Mouse (Mus musculus): ENCODE results near the gene Rusc1. TPM values are rescaled to one million over a fixed set of nuclear protein-coding genes. Genes with fewer than 3 reads are reported as not detected.

Gene Rusc1
- polyA plus RNA-seq, 1 experiment = 42.5 TPM

DNA sequence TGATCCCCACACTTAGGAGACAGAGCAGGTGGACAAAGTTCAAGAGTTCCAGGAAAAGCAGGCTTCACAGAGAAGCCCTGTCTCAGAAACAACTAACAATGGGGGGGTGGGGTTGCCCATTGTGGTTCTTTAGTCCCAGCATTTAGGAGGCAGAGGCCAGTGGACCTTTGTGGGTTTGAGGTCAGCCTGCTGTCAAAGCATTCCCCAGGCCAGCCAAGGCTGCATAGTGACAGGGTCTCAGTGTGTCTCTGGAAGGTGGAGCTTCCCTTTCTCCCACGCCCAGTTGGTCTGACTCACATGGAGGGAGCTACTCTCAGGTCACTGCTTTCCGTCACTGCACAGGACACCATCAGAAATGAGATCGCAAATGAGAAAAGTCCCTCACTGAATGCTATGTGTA lies 31.4 kb downstream of the Rusc1 start:
- DNase-seq (ENCODE audit: low read depth in 1 of 2, low spot score in 2 of 2) = no peak
- WGBS = 96% methylated on average over 3 of the region's 3 CpGs
- Histone ChIP-seq H3K4me1 (ENCODE audit: control insufficient read depth, insufficient read depth, insufficient read length) (no peaks in the 10 kb centered on the region), H3K36me3 (ENCODE audit: control insufficient read depth, insufficient read depth, low read length) (peaks cover 43% of the 10 kb centered on the region), H3K4me3 (ENCODE audit: extremely low read depth, insufficient read depth, insufficient read length) (no peak overlapping the region), H3K27me3 (ENCODE audit: control insufficient read depth, insufficient read depth, low read length) (no peaks in the 10 kb centered on the region), H3K27ac (ENCODE audit: insufficient read depth, low read length) (no peak overlapping the region)
- TF ChIP-seq POLR2A (IDR thresholded peaks at IDR 0.05; ENCODE audit: low read depth, low read length) (no peak), CTCF (IDR thresholded peaks at IDR 0.05; ENCODE audit: extremely low read depth, insufficient read depth, insufficient read length, insufficient replicate concordance) (no peak)

DNA sequence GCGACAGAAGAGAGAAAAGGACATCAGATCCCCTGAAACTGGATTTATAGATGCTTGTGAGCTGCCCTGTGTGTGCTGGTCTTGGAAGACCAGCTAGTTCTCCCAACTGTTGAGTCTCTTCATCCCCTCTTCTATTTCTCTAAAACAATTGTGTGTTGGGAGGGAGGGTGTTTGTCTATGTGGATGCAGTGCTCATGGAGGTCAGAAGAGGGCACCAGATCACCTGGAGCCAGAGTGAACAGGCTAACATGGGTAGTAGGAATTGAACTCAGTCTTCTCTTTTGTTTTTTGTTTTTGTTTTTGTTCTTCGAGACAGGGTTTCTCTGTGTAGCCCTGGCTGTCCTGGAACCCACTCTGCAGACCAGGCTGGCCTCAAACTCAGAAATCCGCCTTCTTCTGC lies 34.3 kb downstream of the Rusc1 start:
- Histone ChIP-seq H3K4me3 (ENCODE audit: extremely low read depth, insufficient read depth, insufficient read length) (no peak overlapping the region), H3K36me3 (ENCODE audit: control insufficient read depth, insufficient read depth, low read length) (peaks cover 45% of the 10 kb centered on the region), H3K27me3 (ENCODE audit: control insufficient read depth, insufficient read depth, low read length) (no peaks in the 10 kb centered on the region), H3K4me1 (ENCODE audit: control insufficient read depth, insufficient read depth, insufficient read length) (no peaks in the 10 kb centered on the region), H3K27ac (ENCODE audit: insufficient read depth, low read length) (no peak overlapping the region)
- peak in 1 of 2 experiments; percentile 12 for DNase-seq (ENCODE audit: low read depth in 1 of 2, low spot score in 2 of 2)
- no peak for TF ChIP-seq POLR2A (IDR thresholded peaks at IDR 0.05; ENCODE audit: low read depth, low read length)
- peak; percentile 38; the same call in 1 of the 2 replicates for TF ChIP-seq CTCF (IDR thresholded peaks at IDR 0.05; ENCODE audit: extremely low read depth, insufficient read depth, insufficient read length, insufficient replicate concordance)
- 89% methylated on average over 3 of the region's 3 CpGs for WGBS

DNA sequence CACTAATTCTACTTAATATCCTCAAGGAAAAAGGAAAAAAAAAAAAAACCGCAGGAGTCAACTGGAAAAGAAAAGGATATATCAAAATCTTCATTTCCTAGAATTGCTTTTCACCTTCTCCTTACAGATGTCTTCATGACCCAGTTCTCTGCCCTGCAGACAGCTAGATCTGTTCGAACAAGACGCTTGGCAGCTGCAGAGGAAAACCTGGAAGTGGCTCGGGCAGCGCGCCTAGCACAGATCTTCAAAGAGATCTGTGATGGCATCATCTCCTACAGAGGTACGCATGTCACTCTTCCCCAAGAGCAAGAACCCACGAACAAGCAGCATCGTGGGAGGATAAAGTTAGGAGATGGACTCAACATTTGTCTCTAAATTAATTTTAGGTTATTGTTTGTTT lies 34.8 kb downstream of the Rusc1 start:
- DNase-seq (ENCODE audit: low read depth in 1 of 2, low spot score in 2 of 2) = no peak
- no peaks in the 10 kb centered on the region for H3K4me1 ChIP-seq (ENCODE audit: control insufficient read depth, insufficient read depth, insufficient read length)
- H3K27me3 ChIP-seq (ENCODE audit: control insufficient read depth, insufficient read depth, low read length) = no peaks in the 10 kb centered on the region
- no peak for TF ChIP-seq POLR2A (IDR thresholded peaks at IDR 0.05; ENCODE audit: low read depth, low read length)
- TF ChIP-seq CTCF (IDR thresholded peaks at IDR 0.05; ENCODE audit: extremely low read depth, insufficient read depth, insufficient read length, insufficient replicate concordance) = no peak
- peaks cover 43% of the 10 kb centered on the region for H3K36me3 ChIP-seq (ENCODE audit: control insufficient read depth, insufficient read depth, low read length)
- WGBS = 95% methylated on average over 9 of the region's 9 CpGs
- H3K4me3 ChIP-seq (ENCODE audit: extremely low read depth, insufficient read depth, insufficient read length) = no peak overlapping the region
- H3K27ac ChIP-seq (ENCODE audit: insufficient read depth, low read length) = no peak overlapping the region

DNA sequence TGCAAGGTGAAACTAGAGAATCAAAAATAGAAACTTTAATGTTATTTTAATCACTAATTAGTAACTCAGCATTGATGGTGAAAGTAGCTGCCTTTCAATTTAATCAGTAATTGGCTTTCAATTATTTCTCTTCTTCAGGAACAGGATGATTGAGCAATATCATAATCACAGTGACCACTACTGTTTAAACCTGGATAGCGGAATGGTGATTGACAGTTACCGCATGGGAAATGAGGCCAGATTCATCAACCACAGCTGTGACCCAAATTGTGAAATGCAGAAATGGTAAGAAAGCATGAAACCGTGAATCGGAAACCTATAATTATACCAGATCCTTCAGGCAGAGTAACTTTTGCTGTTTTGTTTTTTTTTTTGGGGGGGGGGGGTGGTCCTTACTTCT lies 49.8 kb downstream of the Rusc1 start:
- peaks cover 42% of the 10 kb centered on the region for H3K36me3 ChIP-seq (ENCODE audit: control insufficient read depth, insufficient read depth, low read length)
- H3K27ac ChIP-seq (ENCODE audit: insufficient read depth, low read length) = no peak overlapping the region
- no peak for TF ChIP-seq POLR2A (IDR thresholded peaks at IDR 0.05; ENCODE audit: low read depth, low read length)
- TF ChIP-seq CTCF (IDR thresholded peaks at IDR 0.05; ENCODE audit: extremely low read depth, insufficient read depth, insufficient read length, insufficient replicate concordance) = no peak
- no peaks in the 10 kb centered on the region for H3K4me1 ChIP-seq (ENCODE audit: control insufficient read depth, insufficient read depth, insufficient read length)
- no peak overlapping the region for H3K4me3 ChIP-seq (ENCODE audit: extremely low read depth, insufficient read depth, insufficient read length)
- DNase-seq (ENCODE audit: low read depth in 1 of 2, low spot score in 2 of 2) = no peak
- no peaks in the 10 kb centered on the region for H3K27me3 ChIP-seq (ENCODE audit: control insufficient read depth, insufficient read depth, low read length)
- WGBS = 93% methylated on average over 4 of the region's 4 CpGs

Other genes starting within 250 kb of the Rusc1 start
- gene Msto1, start 179.3 kb downstream of the Rusc1 start, polyA plus RNA-seq (2012; rRNA removed) = 17.9 and 24.0 TPM in 2 replicates
- gene Ash1l, start 142.7 kb downstream of the Rusc1 start, polyA plus RNA-seq (2012; rRNA removed) = 5.7 and 6.0 TPM in 2 replicates
- gene Dap3, start 142.1 kb downstream of the Rusc1 start, polyA plus RNA-seq (2012; rRNA removed) = 23.7 and 26.4 TPM in 2 replicates
- not detected in 2 replicates for gene Gm43738, start 7.8 kb upstream of the Rusc1 start, polyA plus RNA-seq (2012; rRNA removed)
- gene Fdps, start 8.6 kb upstream of the Rusc1 start, polyA plus RNA-seq (2012; rRNA removed) = 25.6 and 30.6 TPM in 2 replicates
- 10.0 and 10.2 TPM in 2 replicates for gene Pklr, start 42.8 kb upstream of the Rusc1 start, polyA plus RNA-seq (2012; rRNA removed)
- gene Hcn3, start 66.9 kb upstream of the Rusc1 start, polyA plus RNA-seq (2012; rRNA removed) = 2.7 and 3.3 TPM in 2 replicates
- 66.6 and 72.2 TPM in 2 replicates for gene Clk2, start 71.5 kb upstream of the Rusc1 start, polyA plus RNA-seq (2012; rRNA removed)
- 120 and 134 TPM in 2 replicates for gene Scamp3, start 84.2 kb upstream of the Rusc1 start, polyA plus RNA-seq (2012; rRNA removed)
- 104 and 115 TPM in 2 replicates for gene Fam189b, start 89.8 kb upstream of the Rusc1 start, polyA plus RNA-seq (2012; rRNA removed)
- 59.6 and 66.6 TPM in 2 replicates for gene Gba, start 109.6 kb upstream of the Rusc1 start, polyA plus RNA-seq (2012; rRNA removed)
- gene Thbs3, start 121.9 kb upstream of the Rusc1 start, polyA plus RNA-seq (2012; rRNA removed) = 2.9 and 3.4 TPM in 2 replicates
- gene Mtx1, start 133.8 kb upstream of the Rusc1 start, polyA plus RNA-seq (2012; rRNA removed) = 99.4 and 124 TPM in 2 replicates
- 17.4 and 26.1 TPM in 2 replicates for gene Muc1, start 135.7 kb upstream of the Rusc1 start, polyA plus RNA-seq (2012; rRNA removed)
- gene Krtcap2, start 152.7 kb upstream of the Rusc1 start, polyA plus RNA-seq (2012; rRNA removed) = 93.5 and 129 TPM in 2 replicates
- 3.6 and 5.4 TPM in 2 replicates for gene Trim46, start 153.0 kb upstream of the Rusc1 start, polyA plus RNA-seq (2012; rRNA removed)
- 231 and 419 TPM in 2 replicates for gene Dpm3, start 166.0 kb upstream of the Rusc1 start, polyA plus RNA-seq (2012; rRNA removed)
- 207 and 266 TPM in 2 replicates for gene Slc50a1, start 177.3 kb upstream of the Rusc1 start, polyA plus RNA-seq (2012; rRNA removed)
- gene Efna1, start 187.8 kb upstream of the Rusc1 start, polyA plus RNA-seq (2012; rRNA removed) = 5.3 and 5.9 TPM in 2 replicates
- gene Efna3, start 229.7 kb upstream of the Rusc1 start, polyA plus RNA-seq (2012; rRNA removed) = not detected in 2 replicates
- gene Efna4, start 244.7 kb upstream of the Rusc1 start, polyA plus RNA-seq (2012; rRNA removed) = 0.62 and 1.5 TPM in 2 replicates

All from spleen, adult 2 months (tissue).